Mouse (Mus musculus) heart, postnatal 0 days (tissue): ENCODE measurements around the gene 4930507D05Rik.

Experiments used
- CTCF ChIP-seq: IDR thresholded peaks from 2 replicates; pipeline ENCODE4 v1.5.1; 2016; ENCODE audit warnings: antibody characterized with exemption, control low read depth, low read depth
- EP300 ChIP-seq: IDR thresholded peaks from 2 replicates; pipeline ENCODE4 v1.6.1; 2016; ENCODE audit warnings: antibody characterized with exemption, low read depth

GRCm38 (mm10) chr10:62421127-62421526, 28.2 kb upstream of the 4930507D05Rik start:
- TF ChIP-seq CTCF: no peak
- no peak for TF ChIP-seq EP300
